Mouse (Mus musculus): ENCODE measurements around the gene Psma6. TPM values are rescaled to one million over a fixed set of nuclear protein-coding genes. Genes with fewer than 3 reads are reported as not detected.

Gene Psma6
- polyA plus RNA-seq, 1 experiment from 2014 or later, result 389 TPM

- Histone ChIP-seq H3K4me1 (replicated peaks; ENCODE audit: control insufficient read depth, insufficient read depth, low read length) (no peaks in the 10 kb centered on the region), H3K4me2 (ENCODE audit: low read depth, low read length) (no peak overlapping the region), H3K36me3 (ENCODE audit: control insufficient read depth, insufficient read depth, low read length) (no peaks in the 10 kb centered on the region), H3K27me3 (ENCODE audit: control insufficient read depth, insufficient read depth, low read depth, low read length) (no peaks in the 10 kb centered on the region), H3K9me3 (ENCODE audit: control insufficient read depth, low read length) (no peaks in the 10 kb centered on the region), H3K9ac (ENCODE audit: low read length) (no peak overlapping the region), H3K4me3 (ENCODE audit: low read length) (no peak overlapping the region), H3K27ac (ENCODE audit: low read length) (no peak overlapping the region)
- 61% methylated on average over 2 of the region's 2 CpGs for WGBS
- ATAC-seq (ENCODE audit: low read depth), result no peak
Observed at GRCm38 (mm10) chr12:55365083-55365482, 18.9 kb upstream of the Psma6 start.

DNA sequence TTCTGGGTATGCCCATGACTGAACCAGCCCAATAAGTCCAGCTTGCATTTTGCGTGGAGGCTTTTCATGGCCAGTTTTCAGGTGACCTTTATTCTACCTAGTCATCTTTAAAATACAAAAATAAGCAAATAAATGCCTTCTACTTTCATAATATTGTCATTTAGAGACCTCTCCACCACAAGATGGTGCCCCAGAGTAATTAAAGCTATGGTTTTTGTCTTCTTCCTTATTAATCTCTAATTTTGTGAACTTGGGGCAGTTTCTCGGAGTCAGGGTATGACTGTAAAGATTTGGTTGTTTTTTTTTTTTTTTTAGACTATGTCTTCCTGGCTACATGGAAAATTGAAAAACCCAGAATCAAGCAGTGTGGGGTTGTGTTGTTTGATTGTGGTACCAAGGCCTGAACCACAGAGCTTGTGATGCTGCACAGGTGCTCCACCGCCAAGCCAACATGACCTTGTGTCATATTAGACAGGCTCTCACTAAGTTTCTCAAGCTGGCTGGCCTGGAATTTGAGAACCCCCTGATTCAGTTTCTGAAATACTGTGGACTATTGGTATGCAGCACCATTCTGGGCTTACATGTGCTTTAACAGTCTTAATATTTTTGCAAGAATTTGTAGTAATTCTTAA lies 11.5 kb upstream of the Psma6 start:
- H3K27ac ChIP-seq (ENCODE audit: low read length), result no peak overlapping the region
- H3K9me3 ChIP-seq (ENCODE audit: control insufficient read depth, low read length), result no peaks in the 10 kb centered on the region
- H3K9ac ChIP-seq (ENCODE audit: low read length), result no peak overlapping the region
- H3K4me2 ChIP-seq (ENCODE audit: low read depth, low read length), result no peak overlapping the region
- no peak for ATAC-seq (ENCODE audit: low read depth)
- no peaks in the 10 kb centered on the region for H3K27me3 ChIP-seq (ENCODE audit: control insufficient read depth, insufficient read depth, low read depth, low read length)
- no peaks in the 10 kb centered on the region for H3K36me3 ChIP-seq (ENCODE audit: control insufficient read depth, insufficient read depth, low read length)
- no peak overlapping the region for H3K4me3 ChIP-seq (ENCODE audit: low read length)
- H3K4me1 ChIP-seq (replicated peaks; ENCODE audit: control insufficient read depth, insufficient read depth, low read length), result no peaks in the 10 kb centered on the region
- WGBS, result 70% methylated on average over 3 of the region's 3 CpGs

GRCm38 (mm10) chr12:55376956-55377609 lies 6.9 kb upstream of the Psma6 start:
- no peaks in the 10 kb centered on the region for H3K9me3 ChIP-seq (ENCODE audit: control insufficient read depth, low read length)
- WGBS, result 86% methylated on average over 16 of the region's 16 CpGs
- H3K4me3 ChIP-seq (ENCODE audit: low read length), result no peak overlapping the region
- H3K36me3 ChIP-seq (ENCODE audit: control insufficient read depth, insufficient read depth, low read length), result no peaks in the 10 kb centered on the region
- H3K9ac ChIP-seq (ENCODE audit: low read length), result no peak overlapping the region
- H3K4me1 ChIP-seq (replicated peaks; ENCODE audit: control insufficient read depth, insufficient read depth, low read length), result no peaks in the 10 kb centered on the region
- H3K27ac ChIP-seq (ENCODE audit: low read length), result no peak overlapping the region
- no peak for ATAC-seq (ENCODE audit: low read depth)
- no peaks in the 10 kb centered on the region for H3K27me3 ChIP-seq (ENCODE audit: control insufficient read depth, insufficient read depth, low read depth, low read length)
- H3K4me2 ChIP-seq (ENCODE audit: low read depth, low read length), result no peak overlapping the region

- Histone ChIP-seq H3K4me1 (replicated peaks; ENCODE audit: control insufficient read depth, insufficient read depth, low read length) (no peaks in the 10 kb centered on the region), H3K4me3 (ENCODE audit: low read length) (no peak overlapping the region), H3K9me3 (ENCODE audit: control insufficient read depth, low read length) (no peaks in the 10 kb centered on the region), H3K9ac (ENCODE audit: low read length) (no peak overlapping the region), H3K27ac (ENCODE audit: low read length) (no peak overlapping the region), H3K36me3 (ENCODE audit: control insufficient read depth, insufficient read depth, low read length) (no peaks in the 10 kb centered on the region), H3K4me2 (ENCODE audit: low read depth, low read length) (no peak overlapping the region), H3K27me3 (ENCODE audit: control insufficient read depth, insufficient read depth, low read depth, low read length) (no peaks in the 10 kb centered on the region)
- no peak for ATAC-seq (ENCODE audit: low read depth)
- 69% methylated on average over 6 of the region's 6 CpGs for WGBS
Observed at GRCm38 (mm10) chr12:55377610-55377980, 6.4 kb upstream of the Psma6 start.

DNA sequence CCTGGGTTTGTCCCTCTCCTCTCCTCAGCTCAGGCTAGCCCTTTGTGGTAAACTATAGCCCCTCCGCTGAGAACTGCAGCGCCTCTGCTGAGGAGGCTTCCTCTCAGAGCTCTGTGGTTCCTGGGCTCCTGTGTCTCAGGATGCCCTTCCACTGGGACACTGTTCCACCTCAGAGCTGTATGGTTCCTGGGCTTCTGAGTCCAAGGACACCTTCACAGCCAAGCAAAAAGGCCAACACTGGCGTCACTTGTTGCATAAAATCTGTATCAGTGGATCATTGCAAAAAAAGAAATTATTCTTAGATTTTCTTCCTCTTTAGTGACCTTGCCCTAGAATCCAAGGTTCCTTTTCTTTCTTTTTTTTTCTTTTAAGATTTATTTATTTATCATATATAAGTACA lies 804 bp downstream of the Psma6 start:
- WGBS, result 91% methylated on average over 3 of the region's 3 CpGs
- no peak overlapping the region for H3K27ac ChIP-seq (ENCODE audit: low read length)

GRCm38 (mm10) chr12:55385931-55386330 lies 1.9 kb downstream of the Psma6 start:
- Histone ChIP-seq H3K36me3 (ENCODE audit: control insufficient read depth, insufficient read depth, low read length) (no peaks in the 10 kb centered on the region), H3K27me3 (ENCODE audit: control insufficient read depth, insufficient read depth, low read depth, low read length) (no peaks in the 10 kb centered on the region), H3K4me2 (ENCODE audit: low read depth, low read length) (no peak overlapping the region), H3K4me1 (replicated peaks; ENCODE audit: control insufficient read depth, insufficient read depth, low read length) (peaks cover 17% of the 10 kb centered on the region), H3K27ac (ENCODE audit: low read length) (no peak overlapping the region), H3K4me3 (ENCODE audit: low read length) (no peak overlapping the region), H3K9me3 (ENCODE audit: control insufficient read depth, low read length) (no peaks in the 10 kb centered on the region), H3K9ac (ENCODE audit: low read length) (no peak overlapping the region)
- ATAC-seq (ENCODE audit: low read depth), result no peak
- 67% methylated on average over 6 of the region's 6 CpGs for WGBS

More for the DNA sequence above, 804 bp downstream of the Psma6 start:
- Histone ChIP-seq H3K27me3 (ENCODE audit: control insufficient read depth, insufficient read depth, low read depth, low read length) (no peaks in the 10 kb centered on the region), H3K9ac (ENCODE audit: low read length) (no peak overlapping the region), H3K4me2 (ENCODE audit: low read depth, low read length) (no peak overlapping the region), H3K4me3 (ENCODE audit: low read length) (no peak overlapping the region), H3K9me3 (ENCODE audit: control insufficient read depth, low read length) (no peaks in the 10 kb centered on the region), H3K36me3 (ENCODE audit: control insufficient read depth, insufficient read depth, low read length) (no peaks in the 10 kb centered on the region), H3K4me1 (replicated peaks; ENCODE audit: control insufficient read depth, insufficient read depth, low read length) (peaks cover 13% of the 10 kb centered on the region)
- ATAC-seq (ENCODE audit: low read depth), result no peak

DNA sequence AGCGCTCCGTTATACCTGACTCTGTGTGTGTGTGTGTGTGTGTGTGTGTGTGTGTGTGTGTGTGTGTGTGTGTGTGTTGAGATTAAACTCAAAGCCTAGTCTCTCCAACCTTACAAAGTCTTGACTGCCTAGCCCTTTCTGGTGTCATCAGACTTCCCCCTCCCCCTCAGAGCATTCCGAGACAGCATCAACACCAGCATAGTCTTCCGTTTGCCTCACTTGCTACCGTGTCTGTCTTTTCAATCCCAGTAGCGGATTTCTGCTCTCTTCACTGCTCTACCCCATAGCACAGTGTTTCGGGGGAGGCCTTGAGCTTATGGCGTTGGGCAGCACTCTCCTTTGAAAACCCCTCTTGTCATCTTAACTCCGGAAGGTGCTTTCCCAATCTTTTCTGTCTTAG lies 2.4 kb downstream of the Psma6 start:
- H3K9ac ChIP-seq (ENCODE audit: low read length), result no peak overlapping the region
- ATAC-seq (ENCODE audit: low read depth), result no peak
- no peak overlapping the region for H3K4me2 ChIP-seq (ENCODE audit: low read depth, low read length)
- H3K4me3 ChIP-seq (ENCODE audit: low read length), result no peak overlapping the region
- H3K4me1 ChIP-seq (replicated peaks; ENCODE audit: control insufficient read depth, insufficient read depth, low read length), result peaks cover 17% of the 10 kb centered on the region
- no peak overlapping the region for H3K27ac ChIP-seq (ENCODE audit: low read length)
- WGBS, result 74% methylated on average over 9 of the region's 9 CpGs
- H3K36me3 ChIP-seq (ENCODE audit: control insufficient read depth, insufficient read depth, low read length), result no peaks in the 10 kb centered on the region
- H3K9me3 ChIP-seq (ENCODE audit: control insufficient read depth, low read length), result no peaks in the 10 kb centered on the region
- no peaks in the 10 kb centered on the region for H3K27me3 ChIP-seq (ENCODE audit: control insufficient read depth, insufficient read depth, low read depth, low read length)

GRCm38 (mm10) chr12:55387083-55387787 lies 3.2 kb downstream of the Psma6 start:
- no peak overlapping the region for H3K4me3 ChIP-seq (ENCODE audit: low read length)
- peaks cover 17% of the 10 kb centered on the region for H3K4me1 ChIP-seq (replicated peaks; ENCODE audit: control insufficient read depth, insufficient read depth, low read length)
- no peak overlapping the region for H3K4me2 ChIP-seq (ENCODE audit: low read depth, low read length)
- no peak overlapping the region for H3K27ac ChIP-seq (ENCODE audit: low read length)
- no peak overlapping the region for H3K9ac ChIP-seq (ENCODE audit: low read length)
- H3K36me3 ChIP-seq (ENCODE audit: control insufficient read depth, insufficient read depth, low read length), result no peaks in the 10 kb centered on the region
- no peaks in the 10 kb centered on the region for H3K27me3 ChIP-seq (ENCODE audit: control insufficient read depth, insufficient read depth, low read depth, low read length)
- no peaks in the 10 kb centered on the region for H3K9me3 ChIP-seq (ENCODE audit: control insufficient read depth, low read length)
- 56% methylated on average over 7 of the region's 7 CpGs for WGBS
- ATAC-seq (ENCODE audit: low read depth), result no peak

DNA sequence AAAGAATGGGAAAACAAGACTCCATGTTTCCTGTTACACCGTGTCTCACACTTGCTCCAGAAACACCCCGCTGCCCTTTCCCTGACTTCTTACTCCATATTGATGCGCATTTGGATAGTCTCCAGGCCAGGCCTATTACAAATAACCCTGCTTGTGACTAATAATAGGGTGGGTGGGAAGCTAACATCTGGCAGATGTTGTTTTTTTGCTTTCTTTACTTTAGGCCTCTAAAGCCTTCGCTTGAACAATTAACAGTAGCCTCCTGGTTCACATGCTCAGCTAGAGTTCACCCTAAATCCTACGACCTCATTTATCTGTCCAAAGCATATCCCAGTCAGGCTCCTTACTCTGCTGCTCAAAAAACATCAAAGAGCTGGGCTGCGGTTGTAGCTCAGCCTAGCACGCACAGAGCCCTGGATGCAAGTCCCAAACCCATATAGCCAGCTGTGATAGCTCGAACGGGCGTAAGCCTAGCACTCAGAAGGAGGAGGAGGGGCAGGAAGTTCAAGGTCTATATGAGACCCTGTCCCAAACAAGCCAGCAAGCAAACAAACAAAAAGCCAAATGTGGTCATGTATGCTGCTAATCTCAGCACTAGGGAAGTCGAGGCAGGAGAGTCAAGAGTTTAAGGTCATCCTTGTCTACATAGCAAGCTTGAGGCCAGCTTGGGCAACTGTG lies 3.9 kb downstream of the Psma6 start:
- Histone ChIP-seq H3K4me3 (ENCODE audit: low read length) (no peak overlapping the region), H3K4me2 (ENCODE audit: low read depth, low read length) (no peak overlapping the region), H3K9me3 (ENCODE audit: control insufficient read depth, low read length) (no peaks in the 10 kb centered on the region), H3K36me3 (ENCODE audit: control insufficient read depth, insufficient read depth, low read length) (no peaks in the 10 kb centered on the region), H3K4me1 (replicated peaks; ENCODE audit: control insufficient read depth, insufficient read depth, low read length) (peaks cover 17% of the 10 kb centered on the region), H3K27me3 (ENCODE audit: control insufficient read depth, insufficient read depth, low read depth, low read length) (no peaks in the 10 kb centered on the region), H3K9ac (ENCODE audit: low read length) (no peak overlapping the region), H3K27ac (ENCODE audit: low read length) (no peak overlapping the region)
- 46% methylated on average over 11 of the region's 11 CpGs for WGBS
- peak; percentile 72 for ATAC-seq (ENCODE audit: low read depth)

All from lung, embryonic 16.5 days (tissue).